In genomic region chr2:127484476-127485170, GRCm38 (mm10) we compare ENCODE assay signal across 9 mouse cellular contexts. TPM values are rescaled to one million over a fixed set of nuclear protein-coding genes. Genes with fewer than 3 reads are reported as not detected.
DNase-seq lines count a peak whose midpoint lies in the region; ATAC-seq and TF ChIP-seq lines count a peak whose summit lies in the region.
"Had no signal": no experiment of that assay in that cellular context is flagged by ENCODE, and none has a peak within 500 bp of the region (broad histone marks: within the 10 kb centered on the region; RNA-seq: fewer than 3 reads in every experiment).

No protein-coding gene starts in this region.

- peaks cover 38% of the 10 kb centered on the region for H3K4me1 ChIP-seq in hindbrain, embryonic 10.5 days (replicated peaks)
- 0 out of 2 replicates have a peak, but pooled peaks cover 5% of the 10 kb centered on the region for H3K4me1 ChIP-seq in limb, embryonic 11.5 days (ENCODE audit: control insufficient read depth, insufficient read depth, low read length)
- 0 out of 2 replicates have a peak, but pooled peaks cover 2% of the 10 kb centered on the region for H3K4me1 ChIP-seq in stomach, postnatal 0 days (replicated peaks; ENCODE audit: control insufficient read depth, insufficient read depth)

- no peak overlapping the region for H3K27ac ChIP-seq in hindbrain, embryonic 10.5 days
- no peak overlapping the region for H3K27ac ChIP-seq in limb, embryonic 11.5 days (replicated peaks; ENCODE audit: low read depth, low read length)
- no peak overlapping the region for H3K27ac ChIP-seq in stomach, postnatal 0 days (replicated peaks)

- H3K4me2 ChIP-seq in limb, embryonic 11.5 days (ENCODE audit: low read depth, severe bottlenecking): peak overlapping the region; percentile 38; the same call in 1 of the 2 replicates
- peak overlapping the region; percentile 24 for H3K4me2 ChIP-seq in stomach, postnatal 0 days (replicated peaks; ENCODE audit: low read depth)

- TF ChIP-seq EP300 in stomach, postnatal 0 days (optimal IDR thresholded peaks at IDR 0.05): no peak

- WGBS in hindbrain, embryonic 10.5 days: 7% methylated on average over 19 of the region's 19 CpGs
- WGBS in limb, embryonic 11.5 days: 8% methylated on average over 19 of the region's 19 CpGs
- 10% methylated on average over 19 of the region's 19 CpGs for WGBS in stomach, postnatal 0 days

- peak overlapping the region; percentile 35 for H3K4me3 ChIP-seq in hindbrain, embryonic 10.5 days
- H3K4me3 ChIP-seq in limb, embryonic 11.5 days (ENCODE audit: low read depth, low read length): peak overlapping the region; percentile 7; the same call in 1 of the 2 replicates
- H3K4me3 ChIP-seq in stomach, postnatal 0 days (ENCODE audit: low read depth, low read length): no peak overlapping the region

- H3K27me3 ChIP-seq in hindbrain, embryonic 10.5 days (ENCODE audit: insufficient read depth, poor library complexity, severe bottlenecking): peaks cover 75% of the 10 kb centered on the region
- H3K27me3 ChIP-seq in limb, embryonic 11.5 days (ENCODE audit: control insufficient read depth, insufficient read depth, low read length): peaks cover 48% of the 10 kb centered on the region
- peaks cover 10% of the 10 kb centered on the region for H3K27me3 ChIP-seq in stomach, postnatal 0 days (ENCODE audit: control insufficient read depth, insufficient read depth, low read length)

- H3K36me3 ChIP-seq in hindbrain, embryonic 10.5 days: no peaks in the 10 kb centered on the region
- H3K36me3 ChIP-seq in limb, embryonic 11.5 days (ENCODE audit: control insufficient read depth, insufficient read depth, low read length): no peaks in the 10 kb centered on the region
- no peaks in the 10 kb centered on the region for H3K36me3 ChIP-seq in stomach, postnatal 0 days (ENCODE audit: control insufficient read depth, insufficient read depth, low read length)

- TF ChIP-seq CTCF in stomach, postnatal 0 days (IDR thresholded peaks at IDR 0.05; ENCODE audit: low read depth): peak; percentile 17; the same call in 1 of the 2 replicates

- no peak overlapping the region for H3K9ac ChIP-seq in limb, embryonic 11.5 days (ENCODE audit: low read length)
- H3K9ac ChIP-seq in stomach, postnatal 0 days (ENCODE audit: low read length): peak overlapping the region; percentile 1; the same call in 1 of the 2 replicates

- DNase-seq in 3134 (ENCODE audit: extremely low read depth, insufficient read length, low spot score): peak; percentile 24
- peak; percentile 21 for DNase-seq in adrenal gland, adult 8-10 months
- peak; percentile 74 for DNase-seq in forelimb bud, embryonic 11.5 days (ENCODE audit: low read depth, low spot score)
- DNase-seq in hindbrain, embryonic 10.5 days (ENCODE audit: low spot score): peak; percentile 75
- peak; percentile 79 for DNase-seq in limb, embryonic 11.5 days (ENCODE audit: low spot score)
- peak; percentile 82 for DNase-seq in mesoderm, embryonic 11.5 days (ENCODE audit: low read depth, low spot score)
- peak; percentile 79 for DNase-seq in stomach, postnatal 0 days (ENCODE audit: low spot score)
- no peak for DNase-seq in layer of hippocampus, postnatal 25 days (ENCODE audit: extremely low spot score in 1 of 2, low spot score in 1 of 2)

- H3K9me3 ChIP-seq in hindbrain, embryonic 10.5 days: no peaks in the 10 kb centered on the region
- no peaks in the 10 kb centered on the region for H3K9me3 ChIP-seq in limb, embryonic 11.5 days (ENCODE audit: control insufficient read depth, low read length)
- H3K9me3 ChIP-seq in stomach, postnatal 0 days (ENCODE audit: control insufficient read depth, low read length): no peaks in the 10 kb centered on the region

- ATAC-seq in limb, embryonic 11.5 days (ENCODE audit: insufficient number of reproducible peaks, low FRiP score, low TSS enrichment, low read depth): peak; percentile 49; the same call in 1 of the 2 replicates
- peak; percentile 66 for ATAC-seq in stomach, postnatal 0 days (ENCODE audit: low FRiP score, low TSS enrichment)

RNA-seq across cellular contexts. Expression of gene Kcnip3, which starts 37.3 kb away (rescaled TPM):
- 10 to 100 TPM in 2 of 4 experiments, 1 to 10 TPM in 2; 7.8 to 10.2 (median 9.1) TPM for total RNA-seq in adrenal gland, adult 8-10 months (2022)
- 2.2 TPM in 2 replicates for polyA plus RNA-seq in hindbrain, embryonic 10.5 days (2016; fragmentation: Nextera tagmentation; extraction: Ambion mirVana)
- polyA plus RNA-seq in limb, embryonic 11.5 days (2014; fragmentation: Nextera tagmentation; extraction: Ambion mirVana): 2.2 and 2.6 TPM in 2 replicates
- polyA plus RNA-seq in stomach, postnatal 0 days (2015; fragmentation: Nextera tagmentation; extraction: Ambion mirVana): 1.2 TPM in 2 replicates
- total RNA-seq in layer of hippocampus, postnatal 25 days (2021): 10 to 100 TPM; 63.9 to 73.7 TPM

RNA-seq across cellular contexts. Expression of gene Fahd2a, which starts 40.3 kb away (rescaled TPM):
- 10 to 100 TPM; 50.4 to 65.8 (median 54.9) TPM for total RNA-seq in adrenal gland, adult 8-10 months (2022)
- 20.5 and 27.1 TPM in 2 replicates for polyA plus RNA-seq in hindbrain, embryonic 10.5 days (2016; fragmentation: Nextera tagmentation; extraction: Ambion mirVana)
- polyA plus RNA-seq in limb, embryonic 11.5 days (2014; fragmentation: Nextera tagmentation; extraction: Ambion mirVana): 20.7 and 28.3 TPM in 2 replicates
- 27.3 and 30.9 TPM in 2 replicates for polyA plus RNA-seq in stomach, postnatal 0 days (2015; fragmentation: Nextera tagmentation; extraction: Ambion mirVana)
- total RNA-seq in layer of hippocampus, postnatal 25 days (2021): 10 to 100 TPM; 17.7 to 17.9 TPM

RNA-seq across cellular contexts. Expression of gene Prom2, which starts 56.6 kb away (rescaled TPM):
- total RNA-seq in adrenal gland, adult 8-10 months (2022): 1 to 10 TPM in 2 of 4 experiments, under 1 TPM in 2; 0.80 to 1.8 (median 1.3) TPM
- 0.65 and 0.85 TPM in 2 replicates for polyA plus RNA-seq in hindbrain, embryonic 10.5 days (2016; fragmentation: Nextera tagmentation; extraction: Ambion mirVana)
- 1.5 and 1.6 TPM in 2 replicates for polyA plus RNA-seq in limb, embryonic 11.5 days (2014; fragmentation: Nextera tagmentation; extraction: Ambion mirVana)
- polyA plus RNA-seq in stomach, postnatal 0 days (2015; fragmentation: Nextera tagmentation; extraction: Ambion mirVana): 17.2 and 20.5 TPM in 2 replicates
- total RNA-seq in layer of hippocampus, postnatal 25 days (2021): under 1 TPM in 1 of 2 experiments, not detected in 1; 0.05 TPM

RNA-seq across cellular contexts. Expression of gene Gpat2, which starts 59.6 kb away (rescaled TPM):
- under 1 TPM in 3 of 4 experiments, not detected in 1; 0.17 to 0.94 (median 0.71) TPM for total RNA-seq in adrenal gland, adult 8-10 months (2022)
- polyA plus RNA-seq in hindbrain, embryonic 10.5 days (2016; fragmentation: Nextera tagmentation; extraction: Ambion mirVana): 0.10 and 0.24 TPM in 2 replicates
- polyA plus RNA-seq in limb, embryonic 11.5 days (2014; fragmentation: Nextera tagmentation; extraction: Ambion mirVana): 0.09 TPM in 1 of 2 replicates, not detected in the other
- polyA plus RNA-seq in stomach, postnatal 0 days (2015; fragmentation: Nextera tagmentation; extraction: Ambion mirVana): 0.34 TPM in 2 replicates
- total RNA-seq in layer of hippocampus, postnatal 25 days (2021): under 1 TPM; 0.26 to 0.27 TPM
- total RNA-seq: layer of hippocampus, postnatal 10 days had no signal

Comparison
In these comparisons a context has a peak if more than half of its experiments do, and no peak if none do; other contexts are left out.
1. DNase-seq: peak in 3134 (single experiment), adrenal gland, adult 8-10 months (single experiment), forelimb bud, embryonic 11.5 days (single experiment), hindbrain, embryonic 10.5 days (single experiment), limb, embryonic 11.5 days (single experiment), mesoderm, embryonic 11.5 days (single experiment) and stomach, postnatal 0 days (single experiment); none in layer of hippocampus, postnatal 25 days (0 of 2).